Mouse (Mus musculus) adipocyte (in vitro differentiated cells): ENCODE measurements around the gene Gm14151.
"Not testable (repeated sequence)": the region's sequence is repeated elsewhere in the genome, so short reads cannot be mapped to it uniquely, and the experiment has no call there.

Experiments
- DNase-seq: peaks from one replicate; pipeline ENCODE4 v3.0.0-alpha.2; 2016; ENCODE audit warnings: low spot score

Gm14151 gene

DNA sequence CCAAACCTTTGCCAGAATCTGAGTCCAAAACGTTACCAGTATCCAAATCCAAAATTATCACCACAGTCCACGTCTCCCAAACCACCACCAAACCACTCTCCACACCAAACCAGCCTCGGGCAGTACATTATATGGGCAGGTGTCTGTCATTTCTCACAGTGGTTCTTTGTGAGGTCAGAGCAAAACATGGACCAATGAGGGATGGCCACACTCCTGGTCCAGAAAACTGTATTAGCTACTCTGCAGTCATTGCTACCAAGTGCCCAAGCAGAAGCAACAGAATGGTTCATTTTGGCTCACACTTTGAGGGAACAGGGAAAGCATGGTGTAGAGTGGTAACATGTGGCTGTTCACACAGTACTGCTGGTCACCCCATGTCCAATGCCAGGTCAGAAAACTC, at the start of gene Gm14151:
Gene Gm14151 (minus strand): TSS at position 101 of the 400 bp plus-strand sequence.
- DNase-seq, result not testable (repeated sequence)

DNA sequence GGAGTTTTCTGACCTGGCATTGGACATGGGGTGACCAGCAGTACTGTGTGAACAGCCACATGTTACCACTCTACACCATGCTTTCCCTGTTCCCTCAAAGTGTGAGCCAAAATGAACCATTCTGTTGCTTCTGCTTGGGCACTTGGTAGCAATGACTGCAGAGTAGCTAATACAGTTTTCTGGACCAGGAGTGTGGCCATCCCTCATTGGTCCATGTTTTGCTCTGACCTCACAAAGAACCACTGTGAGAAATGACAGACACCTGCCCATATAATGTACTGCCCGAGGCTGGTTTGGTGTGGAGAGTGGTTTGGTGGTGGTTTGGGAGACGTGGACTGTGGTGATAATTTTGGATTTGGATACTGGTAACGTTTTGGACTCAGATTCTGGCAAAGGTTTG, 5.8 kb upstream of the Gm14151 start, which contains the start of gene Gm14147:
Gene Gm14147 (plus strand): TSS at position 301 of the 400 bp plus-strand sequence.
- DNase-seq, result not testable (repeated sequence)

DNA sequence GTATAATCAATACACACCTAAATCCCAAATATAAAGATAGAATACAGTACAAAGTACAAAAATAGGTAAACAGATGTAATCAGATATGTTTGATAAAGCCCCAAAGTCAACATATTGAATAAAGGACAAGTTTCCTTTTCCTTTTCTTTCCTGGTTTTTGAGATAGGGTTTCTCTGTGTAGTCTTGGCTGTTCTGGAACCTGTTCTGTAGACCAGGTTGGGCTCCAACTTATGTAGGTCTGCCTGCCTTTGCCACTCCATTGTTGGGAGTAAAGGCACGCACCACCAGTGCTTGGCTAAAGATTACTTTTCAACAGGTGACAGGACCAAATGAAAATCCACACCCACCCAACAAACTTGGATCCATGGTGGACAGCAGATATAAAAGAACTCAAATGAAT, 35.5 kb downstream of the Gm14151 start:
- DNase-seq, result no peak

DNA sequence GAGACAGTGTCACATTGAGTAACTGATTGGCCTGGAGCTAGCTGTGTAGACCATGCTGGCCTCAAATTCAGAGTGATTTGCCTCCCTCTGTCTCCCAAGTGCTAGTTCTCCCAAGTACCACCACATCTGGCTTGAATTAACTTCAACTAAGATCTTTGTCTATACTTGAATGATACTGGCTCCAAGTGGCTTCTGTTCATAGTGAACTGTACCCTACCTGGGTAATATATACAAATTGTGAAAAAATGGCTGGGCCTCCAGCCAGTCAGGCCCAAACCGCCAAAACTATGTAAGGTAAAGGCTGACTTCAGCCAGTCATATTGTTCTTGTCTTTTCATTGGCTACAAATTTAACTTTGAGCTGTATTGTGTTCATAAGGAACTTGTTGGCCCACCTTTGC, 51.7 kb downstream of the Gm14151 start:
- DNase-seq, result peak; percentile 63

DNA sequence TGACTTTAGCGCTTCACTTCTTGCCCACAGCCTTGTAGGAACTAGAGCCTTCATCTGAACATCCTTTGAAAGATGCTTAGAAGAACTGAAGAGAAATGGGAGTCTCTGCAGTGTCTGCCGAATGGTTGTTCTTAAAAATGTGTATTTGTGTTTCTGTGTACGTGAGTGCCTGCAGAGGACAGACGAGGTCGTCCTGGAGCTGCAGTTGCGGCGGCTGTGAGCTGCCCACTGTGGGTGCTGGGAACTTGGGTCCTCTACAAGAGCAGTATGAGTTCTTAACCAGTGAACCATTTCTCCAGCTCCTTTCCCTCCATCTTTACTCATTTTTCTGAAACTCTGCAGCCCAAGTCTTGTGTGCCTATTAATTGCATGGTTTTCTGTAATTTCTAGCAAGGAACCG, 52.4 kb downstream of the Gm14151 start:
- DNase-seq, result no peak

DNA sequence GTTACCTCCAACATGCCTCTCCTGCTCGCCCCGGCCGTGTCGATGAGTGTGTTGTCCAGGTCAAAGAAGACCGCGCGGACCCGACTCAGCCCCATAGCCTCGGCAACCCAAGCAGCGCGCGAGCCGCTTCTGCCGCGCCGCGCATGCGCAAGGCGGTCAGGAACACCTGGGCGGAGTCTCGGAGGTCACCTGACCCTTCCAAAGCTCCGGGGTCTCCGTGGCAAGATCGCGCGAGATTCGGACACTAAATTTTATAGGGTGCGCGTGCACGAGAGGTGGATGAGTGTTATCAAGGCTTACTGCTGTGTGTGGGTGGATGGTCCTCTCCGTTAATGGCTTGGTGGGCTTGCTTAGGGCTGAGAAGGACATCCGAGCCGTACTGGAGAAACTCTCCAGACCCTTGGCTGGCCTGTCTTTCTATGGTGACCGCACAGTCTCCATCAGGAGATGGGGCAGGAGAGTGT, 52.9 kb downstream of the Gm14151 start, which contains the start of the genes Ninl and Nanp:
Gene Ninl (minus strand): TSS at position 151 of the 464 bp plus-strand sequence.
Gene Nanp (minus strand): TSS at position 167 of the 464 bp plus-strand sequence.
- DNase-seq, result peak; percentile 94

DNA sequence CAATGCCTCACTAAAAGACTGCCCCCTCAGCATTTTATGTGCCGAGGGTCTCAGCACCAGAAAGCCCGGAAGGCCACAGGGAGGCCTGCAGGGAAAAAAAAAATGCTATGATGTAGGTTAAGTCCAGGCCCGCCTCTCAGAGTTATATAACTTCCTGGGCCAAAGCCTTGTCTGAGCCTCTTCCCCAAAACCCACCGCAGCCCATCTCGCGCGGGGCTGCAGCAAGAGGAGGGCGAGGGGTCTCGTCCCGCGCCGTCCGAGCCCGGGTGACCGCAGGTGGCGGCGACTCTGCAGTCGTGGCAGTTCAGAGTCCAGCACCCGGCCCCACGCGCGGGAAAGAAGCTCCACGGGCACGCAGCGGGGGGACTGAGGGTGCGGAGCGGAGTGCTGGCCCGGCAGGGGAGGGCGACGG, 53.3 kb downstream of the Gm14151 start:
- peak; percentile 57 for DNase-seq

DNA sequence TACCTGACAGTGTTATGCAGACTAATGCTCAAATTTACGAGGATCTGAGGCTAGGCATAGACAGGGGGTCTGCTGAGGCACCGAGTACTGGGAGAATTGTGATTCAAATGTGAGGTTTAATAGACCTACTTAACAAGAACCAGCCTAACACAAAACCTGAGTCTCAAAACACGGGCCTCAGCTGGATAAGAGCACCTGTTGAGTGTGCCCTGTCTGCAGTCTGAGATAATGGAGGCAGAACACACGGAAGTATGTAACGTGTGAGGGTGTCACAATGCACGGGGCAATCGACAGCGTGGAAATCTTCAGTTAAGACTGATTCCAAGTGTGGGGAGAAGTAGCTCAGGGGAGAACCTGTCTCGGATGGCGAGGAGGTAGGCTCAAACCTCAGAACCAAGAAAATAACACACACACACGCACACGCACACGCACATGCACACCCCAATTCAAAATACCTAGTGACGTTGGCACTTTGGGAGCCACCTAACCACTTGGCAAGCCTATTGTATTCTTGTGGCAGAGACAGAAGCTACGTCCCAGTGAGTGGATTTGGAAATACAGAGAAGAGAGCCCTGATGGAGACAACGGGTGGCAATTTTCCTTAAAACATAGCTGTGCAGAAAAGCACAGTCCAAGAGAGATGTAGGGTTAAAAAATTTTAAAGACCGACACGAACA, 54.1 kb downstream of the Gm14151 start:
- peak; percentile 11 for DNase-seq

DNA sequence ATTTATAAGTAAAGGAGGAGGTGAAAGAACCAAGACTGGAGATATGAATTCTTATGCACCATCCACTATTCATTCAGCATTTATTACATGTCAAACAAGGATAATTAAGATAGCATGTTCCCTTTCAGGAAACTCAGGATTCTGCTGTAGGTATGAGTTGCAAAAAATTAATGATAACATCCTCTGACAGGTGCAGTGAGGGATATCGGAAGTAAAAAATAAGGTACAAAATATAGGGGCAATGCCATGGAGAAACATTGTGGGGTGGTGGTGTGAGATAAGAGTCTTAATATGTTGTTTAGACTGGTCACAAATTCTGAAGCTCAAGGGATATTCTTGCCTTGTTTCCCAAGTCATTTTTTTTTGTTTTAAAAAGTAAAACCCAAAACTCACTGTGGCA, 54.9 kb downstream of the Gm14151 start:
- no peak for DNase-seq
